Mouse (Mus musculus) MEL (cell line): ENCODE data around the gene Gm20721.

Experiments used
- BHLHE40 ChIP-seq: IDR thresholded peaks from 2 replicates; pipeline ENCODE4 v1.6.1; 2012; ENCODE audit warnings: low read depth, mild to moderate bottlenecking, inconsistent platforms, low read length, improper control_type of control experiment, borderline replicate concordance
- CTCF ChIP-seq, 3 experiments: IDR thresholded peaks in 2 of 3; conservative IDR thresholded peaks in 1 of 3; 2 replicates each; pipeline ENCODE4 v1.5.1; 2011 to 2012; ENCODE audit warnings: low read length in 3 of 3, low read depth in 2 of 3, mild to moderate bottlenecking in 2 of 3, improper control_type of control experiment in 1 of 3, inconsistent platforms in 1 of 3, mixed read lengths in 1 of 3, moderate library complexity in 1 of 3; ENCODE audit not compliant: control insufficient read depth in 1 of 3, insufficient read depth in 1 of 3, poor library complexity in 1 of 3, severe bottlenecking in 1 of 3
- GATA1 ChIP-seq: IDR thresholded peaks from 2 replicates; pipeline ENCODE4 v1.6.1; 2011; ENCODE audit warnings: low read depth, low read length, improper control_type of control experiment
- MEF2A ChIP-seq: IDR thresholded peaks from 2 replicates; pipeline ENCODE4 v1.6.1; 2014; ENCODE audit warnings: low read depth, mild to moderate bottlenecking, inconsistent platforms, low read length, improper control_type of control experiment; ENCODE audit not compliant: poor library complexity, insufficient replicate concordance, severe bottlenecking; ENCODE audit errors: extremely low read depth
- POLR2A ChIP-seq, 2 experiments: IDR thresholded peaks; 2 replicates each; pipeline ENCODE4 v1.6.1; 2011 to 2012; ENCODE audit warnings: low read length in 2 of 2, mild to moderate bottlenecking in 2 of 2, control low read depth in 1 of 2, improper control_type of control experiment in 1 of 2, low read depth in 1 of 2, moderate library complexity in 1 of 2; ENCODE audit not compliant: control insufficient read depth in 1 of 2, insufficient read depth in 1 of 2, poor library complexity in 1 of 2
- POLR2AphosphoS5 ChIP-seq: IDR thresholded peaks from 2 replicates; pipeline ENCODE4 v1.6.1; 2012; ENCODE audit warnings: low read depth, borderline replicate concordance, mild to moderate bottlenecking, inconsistent platforms, low read length, moderate library complexity, mixed read lengths
- TAL1 ChIP-seq: IDR thresholded peaks from 2 replicates; pipeline ENCODE4 v1.6.1; 2012; ENCODE audit warnings: mild to moderate bottlenecking, inconsistent platforms, low read length, moderate library complexity, mixed read lengths
- TCF12 ChIP-seq: IDR thresholded peaks from 2 replicates; pipeline ENCODE4 v1.6.1; 2014; ENCODE audit warnings: low read depth, mild to moderate bottlenecking, inconsistent platforms, low read length, improper control_type of control experiment, moderate library complexity
- USF1 ChIP-seq: IDR thresholded peaks from 2 replicates; pipeline ENCODE4 v1.6.1; 2014; ENCODE audit warnings: low read depth, mild to moderate bottlenecking, inconsistent platforms, low read length, improper control_type of control experiment, moderate library complexity
- USF2 ChIP-seq, 2 experiments: IDR thresholded peaks; 2 replicates each; pipeline ENCODE4 v1.6.1; 2011 to 2012; ENCODE audit warnings: improper control_type of control experiment in 2 of 2, low read length in 2 of 2, borderline replicate concordance in 1 of 2, inconsistent platforms in 1 of 2, low read depth in 1 of 2, mild to moderate bottlenecking in 1 of 2; ENCODE audit not compliant: insufficient read depth in 1 of 2
- ZNF384 ChIP-seq: IDR thresholded peaks from 2 replicates; pipeline ENCODE4 v1.6.1; 2012; ENCODE audit warnings: low read depth, mild to moderate bottlenecking, inconsistent platforms, low read length, improper control_type of control experiment

DNA sequence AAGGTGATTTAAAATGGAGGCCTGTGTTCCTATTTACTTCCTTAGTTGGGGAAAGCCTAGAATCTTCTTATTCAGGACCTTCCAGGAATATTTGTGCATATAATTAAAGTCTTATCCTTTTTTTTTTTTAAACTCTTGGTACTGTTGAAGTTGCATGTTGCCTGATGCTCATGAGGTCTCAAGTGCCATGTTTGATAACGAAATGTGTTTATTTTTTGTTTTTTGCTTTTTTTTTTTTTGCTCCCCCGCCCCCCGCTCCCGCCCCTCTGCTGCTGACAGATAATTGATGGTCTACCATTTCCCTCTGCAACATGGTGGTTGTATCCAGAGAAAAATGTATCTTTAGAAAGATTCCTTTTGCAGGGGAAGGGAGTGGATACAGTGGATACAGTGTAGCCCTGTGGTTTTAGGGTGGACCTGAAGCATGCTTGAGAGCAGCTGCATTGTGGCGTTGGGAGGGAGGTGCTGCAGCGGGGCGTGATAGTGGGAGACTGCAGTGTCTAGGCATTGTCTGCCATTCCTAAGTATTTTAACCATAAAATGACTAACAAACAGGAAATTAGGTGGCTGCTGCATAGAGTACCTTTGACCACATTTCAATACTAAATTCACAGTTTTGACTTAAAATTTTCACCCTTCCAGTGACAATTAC is 13.1 kb downstream of the Gm20721 start:
- no peak for TF ChIP-seq TAL1
- TF ChIP-seq POLR2AphosphoS5: no peak
- TF ChIP-seq BHLHE40: no peak
- no peak for TF ChIP-seq TCF12
- TF ChIP-seq ZNF384: peak; percentile 56
- no peak for TF ChIP-seq USF1
- no peak for TF ChIP-seq CTCF (IDR thresholded peaks at IDR 0.05 in 2 of 3, conservative IDR thresholded peaks at IDR 0.05 in 1 of 3; ENCODE audit: control insufficient read depth in 1 of 3, insufficient read depth in 1 of 3, low read depth in 2 of 3, low read length in 3 of 3, poor library complexity in 1 of 3, severe bottlenecking in 1 of 3)
- no peak for TF ChIP-seq POLR2A (IDR thresholded peaks at IDR 0.05; ENCODE audit: control insufficient read depth in 1 of 2, insufficient read depth in 1 of 2, low read depth in 1 of 2, low read length in 2 of 2, poor library complexity in 1 of 2)
- no peak for TF ChIP-seq USF2 (IDR thresholded peaks at IDR 0.05; ENCODE audit: borderline replicate concordance in 1 of 2, insufficient read depth in 1 of 2, low read depth in 1 of 2, low read length in 2 of 2)
- TF ChIP-seq GATA1: no peak
- TF ChIP-seq MEF2A: no peak
